8 mouse cellular contexts compared by ENCODE assay signal in genomic region chr11:70687601-70688199, GRCm38 (mm10). TPM values are rescaled to one million over a fixed set of nuclear protein-coding genes. Genes with fewer than 3 reads are reported as not detected.
DNase-seq lines count a peak whose midpoint lies in the region; ATAC-seq and TF ChIP-seq lines count a peak whose summit lies in the region.

Gene Camta2 (minus strand): TSS chr11:70688105.

- no peak for TF ChIP-seq POLR2A in bone marrow macrophage, adult 2 months (IDR thresholded peaks at IDR 0.05; ENCODE audit: borderline replicate concordance, low read depth, low read length)
- TF ChIP-seq POLR2A in testis, adult 2 months (IDR thresholded peaks at IDR 0.05; ENCODE audit: control insufficient read depth, low read depth, low read length), result peak; percentile 43

- under 1% methylated on average over 55 of the region's 55 CpGs for WGBS in heart, embryonic 13.5 days
- under 1% methylated on average over 55 of the region's 55 CpGs for WGBS in liver, embryonic 15.5 days (ENCODE audit: insufficient replicate concordance)
- WGBS in neural tube, embryonic 12.5 days, result under 1% methylated on average over 55 of the region's 55 CpGs

- no peaks in the 10 kb centered on the region for H3K9me3 ChIP-seq in heart, embryonic 13.5 days
- H3K9me3 ChIP-seq in liver, embryonic 15.5 days (replicated peaks), result no peaks in the 10 kb centered on the region
- H3K9me3 ChIP-seq in neural tube, embryonic 12.5 days, result no peaks in the 10 kb centered on the region

- no peaks in the 10 kb centered on the region for H3K79me3 ChIP-seq in C2C12 (ENCODE audit: low read depth)

- peak; percentile 72 for TF ChIP-seq CTCF in C2C12 (IDR thresholded peaks at IDR 0.05; ENCODE audit: control insufficient read depth, insufficient read depth, insufficient read length)
- TF ChIP-seq CTCF in bone marrow macrophage, adult 2 months (IDR thresholded peaks at IDR 0.05; ENCODE audit: low read depth, low read length), result peak; percentile 70
- TF ChIP-seq CTCF in testis, adult 2 months (IDR thresholded peaks at IDR 0.05; ENCODE audit: control insufficient read depth, insufficient read depth, insufficient replicate concordance, low read depth, low read length), result no peak

- peak within 1 kb of the TSS; percentile 79 for H3K27ac ChIP-seq in bone marrow macrophage, adult 2 months (ENCODE audit: insufficient read depth, low read depth, low read length)
- H3K27ac ChIP-seq in heart, embryonic 13.5 days (replicated peaks), result peak within 1 kb of the TSS; percentile 85
- peak within 1 kb of the TSS; percentile 76 for H3K27ac ChIP-seq in liver, embryonic 15.5 days (replicated peaks)
- peak within 1 kb of the TSS; percentile 55; the same call in 1 of the 2 replicates for H3K27ac ChIP-seq in neural tube, embryonic 12.5 days
- peak within 1 kb of the TSS; percentile 30 for H3K27ac ChIP-seq in testis, adult 2 months (ENCODE audit: control insufficient read depth, insufficient read depth, low read depth, low read length)

- peak; percentile 63 for ATAC-seq in erythroid progenitor cell, adult 5-6 weeks (replicated peaks; ENCODE audit: low FRiP score, poor library complexity, severe bottlenecking)
- ATAC-seq in heart, embryonic 13.5 days (ENCODE audit: extremely low read depth, insufficient number of reproducible peaks, low FRiP score, low TSS enrichment), result peak; percentile 80
- ATAC-seq in liver, embryonic 15.5 days (ENCODE audit: insufficient read depth), result peak; percentile 62
- ATAC-seq in neural tube, embryonic 12.5 days (ENCODE audit: low FRiP score, low read depth), result peak; percentile 86

- peak within 1 kb of the TSS; percentile 85 for H3ac ChIP-seq in C2C12 (ENCODE audit: control insufficient read depth, insufficient read length, low read depth)

- H3K79me2 ChIP-seq in C2C12 (ENCODE audit: control insufficient read depth, insufficient read depth), result peaks cover 10% of the 10 kb centered on the region

- H3K4me1 ChIP-seq in bone marrow macrophage, adult 2 months (ENCODE audit: control insufficient read depth, insufficient read depth, low read length), result peaks cover 44% of the 10 kb centered on the region
- H3K4me1 ChIP-seq in heart, embryonic 13.5 days, result peaks cover 29% of the 10 kb centered on the region
- H3K4me1 ChIP-seq in liver, embryonic 15.5 days (replicated peaks), result peaks cover 29% of the 10 kb centered on the region
- H3K4me1 ChIP-seq in neural tube, embryonic 12.5 days, result peaks cover 13% of the 10 kb centered on the region
- H3K4me1 ChIP-seq in testis, adult 2 months (ENCODE audit: control insufficient read depth, insufficient read depth, low read length), result peaks cover 9% of the 10 kb centered on the region

- H3K27me3 ChIP-seq in C2C12 (ENCODE audit: control insufficient read depth, insufficient read depth, insufficient read length), result no peaks in the 10 kb centered on the region
- H3K27me3 ChIP-seq in heart, embryonic 13.5 days (replicated peaks), result no peaks in the 10 kb centered on the region
- 0 out of 2 replicates have a peak, but pooled peaks cover 12% of the 10 kb centered on the region for H3K27me3 ChIP-seq in liver, embryonic 15.5 days
- no peaks in the 10 kb centered on the region for H3K27me3 ChIP-seq in neural tube, embryonic 12.5 days (replicated peaks)
- no peaks in the 10 kb centered on the region for H3K27me3 ChIP-seq in testis, adult 2 months (ENCODE audit: control insufficient read depth, insufficient read depth, low read length)

- peak within 1 kb of the TSS; percentile 91 for H3K4me2 ChIP-seq in heart, embryonic 13.5 days
- peak within 1 kb of the TSS; percentile 89 for H3K4me2 ChIP-seq in liver, embryonic 15.5 days
- H3K4me2 ChIP-seq in neural tube, embryonic 12.5 days (replicated peaks), result peak within 1 kb of the TSS; percentile 91

- DNase-seq in kidney, postnatal 10 days, result peak; percentile 96

- peak within 1 kb of the TSS; percentile 72 for H3K4me3 ChIP-seq in C2C12 (ENCODE audit: insufficient read depth, poor library complexity, severe bottlenecking)
- peak within 1 kb of the TSS; percentile 86 for H3K4me3 ChIP-seq in bone marrow macrophage, adult 2 months (ENCODE audit: insufficient read depth, low read length)
- H3K4me3 ChIP-seq in heart, embryonic 13.5 days, result peak within 1 kb of the TSS; percentile 82
- H3K4me3 ChIP-seq in liver, embryonic 15.5 days (replicated peaks), result peak within 1 kb of the TSS; percentile 74
- peak within 1 kb of the TSS; percentile 78 for H3K4me3 ChIP-seq in neural tube, embryonic 12.5 days
- peak within 1 kb of the TSS; percentile 84 for H3K4me3 ChIP-seq in testis, adult 2 months (ENCODE audit: control insufficient read depth, low read depth, low read length)

- peaks cover 26% of the 10 kb centered on the region for H3K36me3 ChIP-seq in C2C12 (ENCODE audit: control insufficient read depth, insufficient read depth)
- H3K36me3 ChIP-seq in heart, embryonic 13.5 days, result peaks cover 29% of the 10 kb centered on the region
- H3K36me3 ChIP-seq in liver, embryonic 15.5 days (replicated peaks), result peaks cover 8% of the 10 kb centered on the region
- peaks cover 28% of the 10 kb centered on the region for H3K36me3 ChIP-seq in neural tube, embryonic 12.5 days
- H3K36me3 ChIP-seq in testis, adult 2 months (ENCODE audit: control insufficient read depth, insufficient read depth, low read length), result no peaks in the 10 kb centered on the region; the same call in 1 of the 2 replicates

- peak within 1 kb of the TSS; percentile 85 for H3K9ac ChIP-seq in heart, embryonic 13.5 days
- peak within 1 kb of the TSS; percentile 76 for H3K9ac ChIP-seq in liver, embryonic 15.5 days
- H3K9ac ChIP-seq in neural tube, embryonic 12.5 days, result peak within 1 kb of the TSS; percentile 82

TF ChIP-seq in C2C12, 6 proteins besides CTCF, POLR2A, EP300 and RAD21:
- TF ChIP-seq CEBPB (IDR thresholded peaks at IDR 0.05; ENCODE audit: low read depth), result no peak
- TF ChIP-seq MAX (IDR thresholded peaks at IDR 0.05), result no peak
- no peak for TF ChIP-seq MYOD1 (IDR thresholded peaks at IDR 0.05; ENCODE audit: control insufficient read depth, insufficient read length, low read depth)
- TF ChIP-seq FOSL1 (IDR thresholded peaks at IDR 0.05; ENCODE audit: insufficient read depth, low read length, poor library complexity, severe bottlenecking), result no peak
- TF ChIP-seq USF1 (IDR thresholded peaks at IDR 0.05; ENCODE audit: low read depth), result no peak
- TF ChIP-seq MYOG (IDR thresholded peaks at IDR 0.05; ENCODE audit: control insufficient read depth, extremely low read depth, insufficient read length), result no peak

RNA-seq across cellular contexts. Expression of gene Camta2, which starts in this region (rescaled TPM):
- 9.0 TPM for polyA plus RNA-seq in C2C12 (2012; fragmentation: generic; extraction: Trizol)
- polyA plus RNA-seq in bone marrow macrophage, adult 2 months (2012; ENCODE audit: insufficient read depth, insufficient read length, missing spikeins), result 71.4 and 84.6 TPM in 2 replicates
- total RNA-seq in erythroid progenitor cell, adult 5-6 weeks (2015; ENCODE audit: low replicate concordance), result 4.7 and 17.6 TPM in 2 replicates
- total RNA-seq in erythroid progenitor cell, adult 5-6 weeks (2017; ENCODE audit: low replicate concordance), result 0.45 and 0.90 TPM in 2 replicates
- 10.1 and 12.0 TPM in 2 replicates for polyA plus RNA-seq in heart, embryonic 13.5 days (2015; fragmentation: Nextera tagmentation; extraction: Ambion mirVana)
- polyA plus RNA-seq in liver, embryonic 15.5 days (2015; fragmentation: Nextera tagmentation; extraction: Ambion mirVana), result 3.3 and 3.4 TPM in 2 replicates
- polyA plus RNA-seq in neural tube, embryonic 12.5 days (2016; fragmentation: Nextera tagmentation; extraction: Ambion mirVana), result 15.2 and 16.7 TPM in 2 replicates
- 10.3 and 10.6 TPM in 2 replicates for polyA plus RNA-seq in testis, adult 2 months (2012; rRNA removed)

Comparison
In these comparisons a context has a peak if more than half of its experiments do, and no peak if none do; other contexts are left out.
1. Peak in every context shown above with its lines: DNase-seq, ATAC-seq, H3K4me3 ChIP-seq and H3K27ac ChIP-seq.
2. H3K27ac ChIP-seq: peak in every context shown above with its lines; median percentile 85 in heart, embryonic 13.5 days; 79 in bone marrow macrophage, adult 2 months; 76 in liver, embryonic 15.5 days; 55 in neural tube, embryonic 12.5 days; 30 in testis, adult 2 months.